Comparison of ENCODE assay signal across 8 mouse cellular contexts in the genomic region with DNA sequence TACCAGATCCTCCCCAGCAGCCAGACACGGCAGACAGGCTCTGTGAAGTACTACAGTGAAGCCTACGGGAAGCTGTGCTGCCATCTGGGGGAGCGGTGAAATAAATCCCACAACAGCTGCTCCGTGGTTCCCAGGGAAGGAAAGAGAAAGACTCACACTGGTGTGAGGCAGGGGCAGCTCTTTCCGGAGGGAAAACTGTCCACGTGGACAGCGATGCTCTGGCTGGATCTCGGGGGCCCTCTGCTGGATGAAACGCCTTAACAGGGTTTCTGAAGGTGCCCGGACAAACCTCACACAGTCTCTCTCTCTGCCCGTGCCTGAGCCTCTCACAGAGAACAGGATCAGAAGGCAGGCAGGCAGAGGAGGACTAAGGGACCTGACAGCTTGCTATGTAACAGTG. TPM values are rescaled to one million over a fixed set of nuclear protein-coding genes. Genes with fewer than 3 reads are reported as not detected.
A peak's percentile ranks its signal among the peaks of the same experiment; 100 is the strongest.
DNase-seq lines count a peak whose midpoint lies in the region; ATAC-seq lines count a peak whose summit lies in the region.

No protein-coding gene starts in this region.

- ATAC-seq in granulocyte monocyte progenitor cell, adult 5-6 weeks (replicated peaks; ENCODE audit: poor library complexity, severe bottlenecking): peak; percentile 91
- ATAC-seq in intestine, embryonic 16.5 days: peak; percentile 86
- ATAC-seq in megakaryocyte-erythroid progenitor cell, adult 5-6 weeks (replicated peaks; ENCODE audit: low FRiP score, low TSS enrichment, poor library complexity, severe bottlenecking): peak; percentile 87

- WGBS in intestine, embryonic 16.5 days: 0% methylated on average over 11 of the region's 11 CpGs

- H3K4me3 ChIP-seq in intestine, embryonic 16.5 days (ENCODE audit: low read length): peak overlapping the region; percentile 21

- no peaks in the 10 kb centered on the region for H3K27me3 ChIP-seq in intestine, embryonic 16.5 days (replicated peaks; ENCODE audit: control insufficient read depth, insufficient read depth, low read length)

- H3K9ac ChIP-seq in intestine, embryonic 16.5 days (ENCODE audit: low read depth, low read length): peak overlapping the region; percentile 66

- H3K4me2 ChIP-seq in intestine, embryonic 16.5 days (ENCODE audit: low read depth, low read length): peak overlapping the region; percentile 45

- peaks cover 22% of the 10 kb centered on the region; the same call in 1 of the 2 replicates for H3K4me1 ChIP-seq in intestine, embryonic 16.5 days (ENCODE audit: control insufficient read depth, insufficient read depth, low read length)

- DNase-seq in adrenal gland, adult 18-20 months (ENCODE audit: low spot score in 2 of 2): peak; percentile 78 to 82
- peak; percentile 77 for DNase-seq in embryo, embryonic 11.5 days (ENCODE audit: low read depth, low spot score)
- peak; percentile 89 to 92 for DNase-seq in left cerebral cortex, postnatal 14 days (ENCODE audit: low spot score in 2 of 2)
- peak; percentile 90 for DNase-seq in right cerebral cortex, postnatal 14 days
- DNase-seq in urinary bladder, postnatal 25 days (ENCODE audit: low spot score): peak; percentile 84

- no peaks in the 10 kb centered on the region for H3K9me3 ChIP-seq in intestine, embryonic 16.5 days (ENCODE audit: control insufficient read depth, low read length)

- H3K36me3 ChIP-seq in intestine, embryonic 16.5 days (ENCODE audit: control insufficient read depth, insufficient read depth, low read length): no peaks in the 10 kb centered on the region

- intact Hi-C loops in left cerebral cortex, postnatal 14 days (cut with DNase I): loop anchor here (5.0 kb wide), 1 partner anchor 41 kb away; no protein-coding TSS in a partner anchor

- H3K27ac ChIP-seq in intestine, embryonic 16.5 days (ENCODE audit: low read length): peak overlapping the region; percentile 49

RNA-seq across cellular contexts. Expression of a gene that starts 53.1 kb away (rescaled TPM):
- total RNA-seq in adrenal gland, adult 18-20 months (2021): 1 to 10 TPM; 5.5 to 7.6 TPM
- total RNA-seq in granulocyte monocyte progenitor cell, adult 5-6 weeks (2014; fragmentation: Nextera tagmentation): not detected in 2 replicates
- not detected in 2 replicates for total RNA-seq in granulocyte monocyte progenitor cell, adult 5-6 weeks (2017)
- 32.8 and 38.7 TPM in 2 replicates for polyA plus RNA-seq in intestine, embryonic 16.5 days (2015; fragmentation: Nextera tagmentation; extraction: Ambion mirVana)
- 100 to 1,000 TPM; 204 to 214 TPM for total RNA-seq in left cerebral cortex, postnatal 14 days (2021)
- not detected in 2 replicates for total RNA-seq in megakaryocyte-erythroid progenitor cell, adult 5-6 weeks (2014; fragmentation: Nextera tagmentation)
- not detected in 2 replicates for total RNA-seq in megakaryocyte-erythroid progenitor cell, adult 5-6 weeks (2017)

RNA-seq across cellular contexts. Expression of a gene that starts 58.5 kb away (rescaled TPM):
- total RNA-seq in adrenal gland, adult 18-20 months (2021): 10 to 100 TPM; 46.6 to 54.5 TPM
- total RNA-seq in granulocyte monocyte progenitor cell, adult 5-6 weeks (2014; fragmentation: Nextera tagmentation): 25.0 and 35.2 TPM in 2 replicates
- 14.0 and 17.5 TPM in 2 replicates for total RNA-seq in granulocyte monocyte progenitor cell, adult 5-6 weeks (2017)
- 60.3 and 70.4 TPM in 2 replicates for polyA plus RNA-seq in intestine, embryonic 16.5 days (2015; fragmentation: Nextera tagmentation; extraction: Ambion mirVana)
- 10 to 100 TPM; 22.6 to 27.0 TPM for total RNA-seq in left cerebral cortex, postnatal 14 days (2021)
- 25.6 and 41.4 TPM in 2 replicates for total RNA-seq in megakaryocyte-erythroid progenitor cell, adult 5-6 weeks (2014; fragmentation: Nextera tagmentation)
- total RNA-seq in megakaryocyte-erythroid progenitor cell, adult 5-6 weeks (2017): 16.8 and 17.0 TPM in 2 replicates

Comparison
In these comparisons a context has a peak if more than half of its experiments do, and no peak if none do; other contexts are left out.
1. Peak in every context shown above with its lines: DNase-seq, ATAC-seq, H3K4me3 ChIP-seq and H3K27ac ChIP-seq.
2. RNA of a gene that starts 53.1 kb away (total RNA-seq): 204 to 214 TPM in left cerebral cortex, postnatal 14 days; 5.5 to 7.6 TPM in adrenal gland, adult 18-20 months, not detected in granulocyte monocyte progenitor cell, adult 5-6 weeks and not detected in megakaryocyte-erythroid progenitor cell, adult 5-6 weeks; every median in the first group is over 10 times any median in the second.